In genomic region chr4:154698631-154699030, GRCm38 (mm10) we compare ENCODE assay signal across 26 mouse cellular contexts. TPM values are rescaled to one million over a fixed set of nuclear protein-coding genes. Genes with fewer than 3 reads are reported as not detected.
DNase-seq lines count a peak whose midpoint lies in the region; ATAC-seq and TF ChIP-seq lines count a peak whose summit lies in the region.
"Had no signal": no experiment of that assay in that cellular context is flagged by ENCODE, and none has a peak within 500 bp of the region (broad histone marks: within the 10 kb centered on the region; RNA-seq: fewer than 3 reads in every experiment).

No protein-coding gene starts in this region.

- H3K4me3 ChIP-seq in embryonic facial prominence, embryonic 10.5 days: no peak overlapping the region
- no peak overlapping the region for H3K4me3 ChIP-seq in limb, embryonic 10.5 days
- no peak overlapping the region for H3K4me3 ChIP-seq in limb, embryonic 14.5 days (replicated peaks; ENCODE audit: low read length)
- H3K4me3 ChIP-seq: erythroblast, embryonic 14.5 days; forebrain, embryonic 12.5 days; heart, embryonic 13.5 days had no signal

- 0 out of 2 replicates have a peak overlapping the region, but pooled peaks have one; percentile 30 for H3K27ac ChIP-seq in embryonic facial prominence, embryonic 10.5 days (replicated peaks)
- peak overlapping the region; percentile 77 for H3K27ac ChIP-seq in limb, embryonic 10.5 days
- peak overlapping the region; percentile 63 for H3K27ac ChIP-seq in limb, embryonic 14.5 days (replicated peaks; ENCODE audit: low read depth, low read length)
- H3K27ac ChIP-seq: forebrain, embryonic 12.5 days; heart, embryonic 13.5 days; hindbrain, embryonic 14.5 days had no signal

- no peaks in the 10 kb centered on the region for H3K9me3 ChIP-seq in embryonic facial prominence, embryonic 10.5 days
- H3K9me3 ChIP-seq in limb, embryonic 10.5 days (replicated peaks): no peaks in the 10 kb centered on the region
- no peaks in the 10 kb centered on the region for H3K9me3 ChIP-seq in limb, embryonic 14.5 days (ENCODE audit: control insufficient read depth, low read length)
- H3K9me3 ChIP-seq: forebrain, embryonic 12.5 days; heart, embryonic 13.5 days had no signal

- no peak for TF ChIP-seq POLR2A in limb, embryonic 14.5 days (IDR thresholded peaks at IDR 0.05; ENCODE audit: borderline replicate concordance, extremely low read depth, insufficient read depth, insufficient read length)

- no peak overlapping the region for H3K4me2 ChIP-seq in limb, embryonic 14.5 days (replicated peaks; ENCODE audit: low read depth, low read length, severe bottlenecking)
- H3K4me2 ChIP-seq: forebrain, embryonic 12.5 days; heart, embryonic 13.5 days; hindbrain, embryonic 14.5 days had no signal

- H3K27me3 ChIP-seq in embryonic facial prominence, embryonic 10.5 days (replicated peaks; ENCODE audit: low read depth, poor library complexity, severe bottlenecking): peaks cover 17% of the 10 kb centered on the region; the same call in 1 of the 2 replicates
- no peaks in the 10 kb centered on the region for H3K27me3 ChIP-seq in limb, embryonic 10.5 days (ENCODE audit: low read depth, poor library complexity, severe bottlenecking)
- H3K27me3 ChIP-seq in limb, embryonic 14.5 days (ENCODE audit: control insufficient read depth, insufficient read depth, low read length): no peaks in the 10 kb centered on the region
- H3K27me3 ChIP-seq: forebrain, embryonic 12.5 days had no signal

- 98% methylated on average over 1 of the region's 1 CpGs for WGBS in embryonic facial prominence, embryonic 10.5 days
- 95% methylated on average over 1 of the region's 1 CpGs for WGBS in limb, embryonic 10.5 days
- WGBS in limb, embryonic 14.5 days: 100% methylated on average over 1 of the region's 1 CpGs

- no peak overlapping the region for H3K9ac ChIP-seq in limb, embryonic 14.5 days (ENCODE audit: low read depth, low read length, severe bottlenecking)
- H3K9ac ChIP-seq: forebrain, embryonic 12.5 days; heart, embryonic 13.5 days; hindbrain, embryonic 14.5 days had no signal

- intact Hi-C loops in heart, postnatal 10 days (cut with DNase I): no loop called here
- intact Hi-C loops in left cerebral cortex, postnatal 4 days (cut with DNase I): no loop called here

- H3K4me1 ChIP-seq in embryonic facial prominence, embryonic 10.5 days: peaks cover 50% of the 10 kb centered on the region
- peaks cover 75% of the 10 kb centered on the region for H3K4me1 ChIP-seq in limb, embryonic 10.5 days
- peaks cover 67% of the 10 kb centered on the region for H3K4me1 ChIP-seq in limb, embryonic 14.5 days (ENCODE audit: control insufficient read depth, insufficient read depth, low read length)

- no peaks in the 10 kb centered on the region for H3K36me3 ChIP-seq in embryonic facial prominence, embryonic 10.5 days (replicated peaks)
- no peaks in the 10 kb centered on the region for H3K36me3 ChIP-seq in limb, embryonic 10.5 days
- H3K36me3 ChIP-seq in limb, embryonic 14.5 days (ENCODE audit: control insufficient read depth, insufficient read depth, low read length): no peaks in the 10 kb centered on the region
- H3K36me3 ChIP-seq: forebrain, embryonic 12.5 days; heart, embryonic 13.5 days had no signal

- DNase-seq in heart, adult 11 months: peak; percentile 82
- DNase-seq in heart, postnatal 10 days: no peak
- no peak for DNase-seq in embryonic facial prominence, embryonic 10.5 days (ENCODE audit: low spot score)
- no peak for DNase-seq in limb, embryonic 10.5 days (ENCODE audit: low spot score)
- DNase-seq in limb, embryonic 14.5 days (ENCODE audit: low spot score): no peak
- DNase-seq in layer of hippocampus, postnatal 14 days (ENCODE audit: low spot score in 2 of 2): no peak
- no peak for DNase-seq in left cerebral cortex, postnatal 4 days
- DNase-seq: adrenal gland, postnatal 10 days; cerebellum, adult 11 months; cerebellum, adult 8-10 months; cerebellum, postnatal 25 days; gastrocnemius, postnatal 14 days had no signal

- no peak for ATAC-seq in limb, embryonic 14.5 days (ENCODE audit: low FRiP score, low read depth)
- ATAC-seq: forebrain, embryonic 16.5 days had no signal

RNA-seq across cellular contexts. Expression of gene Actrt2, which starts 31.0 kb away (rescaled TPM):
- not detected for total RNA-seq in heart, postnatal 10 days (2021)
- polyA plus RNA-seq in embryonic facial prominence, embryonic 10.5 days (2016; fragmentation: Nextera tagmentation; extraction: Ambion mirVana): not detected in 2 replicates
- polyA plus RNA-seq in limb, embryonic 10.5 days (2016; fragmentation: Nextera tagmentation; extraction: Ambion mirVana): not detected in 2 replicates
- not detected in 2 replicates for polyA plus RNA-seq in limb, embryonic 14.5 days (2012; rRNA removed)
- polyA plus RNA-seq in limb, embryonic 14.5 days (2014; fragmentation: Nextera tagmentation; extraction: Ambion mirVana): not detected in 2 replicates
- total RNA-seq in layer of hippocampus, postnatal 14 days (2021): not detected
- total RNA-seq in left cerebral cortex, postnatal 4 days (2021): not detected
- total RNA-seq: adrenal gland, postnatal 10 days; adrenal gland, postnatal 4 days; gastrocnemius, adult 18-20 months; gastrocnemius, postnatal 14 days; heart, adult 8-10 months; hematopoietic stem cell, adult 5-6 weeks; MEL had no signal
- polyA plus RNA-seq: brain, embryonic 14.5 days; C2C12; embryonic facial prominence, embryonic 14.5 days; erythroblast, embryonic 14.5 days; forebrain, embryonic 12.5 days; forebrain, embryonic 16.5 days; heart, embryonic 13.5 days; heart, postnatal 0 days; hindbrain, embryonic 14.5 days had no signal
